Mouse (Mus musculus) midbrain, embryonic 16.5 days (tissue): ENCODE data around the gene Efhd2. TPM values are rescaled to one million over a fixed set of nuclear protein-coding genes. Genes with fewer than 3 reads are reported as not detected.

ENCODE experiments used
- ATAC-seq: fragments of 200-750 bp; cut with Nextera tagmentation; 2 replicates; pipeline ENCODE4 v1.8.0; 2017; ENCODE audit warnings: moderate TSS enrichment
- H3K27ac ChIP-seq: fragments of 300-500 bp; sonication (generic); 2 replicates; pipeline ENCODE4 v1.5.1; 2014; ENCODE audit warnings: mild to moderate bottlenecking, low read length, mixed read lengths
- H3K27me3 ChIP-seq: fragments of 300-500 bp; sonication (generic); 2 replicates; pipeline ENCODE4 v1.6.1; 2014; ENCODE audit warnings: low read depth, low read length, mixed read lengths; ENCODE audit not compliant: control insufficient read depth, insufficient read depth
- H3K36me3 ChIP-seq: fragments of 300-500 bp; sonication (generic); 2 replicates; pipeline ENCODE4 v1.6.1; 2014; ENCODE audit warnings: mild to moderate bottlenecking, low read length, moderate library complexity, mixed read lengths; ENCODE audit not compliant: control insufficient read depth, insufficient read depth
- H3K4me1 ChIP-seq: fragments of 300-500 bp; sonication (generic); 2 replicates; pipeline ENCODE4 v1.6.1; 2014; ENCODE audit warnings: mild to moderate bottlenecking, low read length, mixed read lengths; ENCODE audit not compliant: control insufficient read depth, insufficient read depth
- H3K4me2 ChIP-seq: fragments of 300-500 bp; sonication (generic); 2 replicates; pipeline ENCODE4 v1.6.1; 2014; ENCODE audit warnings: mild to moderate bottlenecking, low read length, mixed read lengths
- H3K4me3 ChIP-seq: fragments of 300-500 bp; sonication (generic); 2 replicates; pipeline ENCODE4 v1.5.1; 2014; ENCODE audit warnings: low read depth, mild to moderate bottlenecking, low read length, moderate library complexity, mixed read lengths
- H3K9ac ChIP-seq: fragments of 300-500 bp; sonication (generic); 2 replicates; pipeline ENCODE4 v1.6.1; 2014; ENCODE audit warnings: low read depth, low read length, mixed read lengths
- H3K9me3 ChIP-seq: fragments of 300-500 bp; sonication (generic); replicated peaks from 2 replicates; pipeline ENCODE4 v1.6.1; 2014; ENCODE audit warnings: mild to moderate bottlenecking, low read length, mixed read lengths; ENCODE audit not compliant: control insufficient read depth, poor library complexity, severe bottlenecking
- WGBS: fragments of 180-500 bp; shearing (Covaris S2); extraction: QIAGEN DNeasy Blood & Tissue Kit; methylation state at CpG from one replicate; pipeline ENCODE4 v1.1.7; 2014; 5-methylcytosine and 5-hydroxymethylcytosine counted together
- polyA plus RNA-seq: library from polyadenylated mRNA; unstranded; fragments of >200 nt; fragmentation: Nextera tagmentation; extraction: Ambion mirVana; gene quantifications from 2 replicates; pipeline ENCODE4 v1.2.1, GENCODE M21; 2015

Gene Efhd2
- polyA plus RNA-seq, 1 experiment from 2014 or later, result 67.4 TPM

DNA sequence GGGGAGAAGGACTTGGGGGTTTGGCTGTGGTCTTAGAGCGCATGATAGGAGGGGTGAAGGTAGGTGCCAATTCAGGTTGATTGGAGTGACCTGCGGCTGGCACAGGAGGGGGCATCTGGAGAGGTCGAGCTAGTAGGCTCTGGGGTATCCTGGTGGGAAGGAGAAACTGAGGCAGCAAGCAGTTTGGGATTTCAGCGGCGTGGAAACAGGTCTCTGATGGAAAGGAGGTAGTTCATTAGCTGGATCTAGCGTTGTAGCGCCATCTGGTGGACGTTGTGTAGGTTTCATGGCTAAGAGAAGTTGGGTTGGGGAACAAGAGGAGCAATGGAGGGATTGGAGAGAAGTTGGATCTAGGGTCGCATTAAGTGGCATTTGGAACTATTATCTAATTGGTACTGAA is 21.3 kb downstream of the Efhd2 start:
- Histone ChIP-seq H3K4me3 (no peak overlapping the region), H3K4me2 (no peak overlapping the region), H3K27ac (no peak overlapping the region), H3K4me1 (no peaks in the 10 kb centered on the region), H3K9me3 (no peaks in the 10 kb centered on the region), H3K27me3 (no peaks in the 10 kb centered on the region), H3K36me3 (no peaks in the 10 kb centered on the region), H3K9ac (no peak overlapping the region)
- WGBS, result 76% methylated on average over 9 of the region's 9 CpGs
- ATAC-seq, result no peak

DNA sequence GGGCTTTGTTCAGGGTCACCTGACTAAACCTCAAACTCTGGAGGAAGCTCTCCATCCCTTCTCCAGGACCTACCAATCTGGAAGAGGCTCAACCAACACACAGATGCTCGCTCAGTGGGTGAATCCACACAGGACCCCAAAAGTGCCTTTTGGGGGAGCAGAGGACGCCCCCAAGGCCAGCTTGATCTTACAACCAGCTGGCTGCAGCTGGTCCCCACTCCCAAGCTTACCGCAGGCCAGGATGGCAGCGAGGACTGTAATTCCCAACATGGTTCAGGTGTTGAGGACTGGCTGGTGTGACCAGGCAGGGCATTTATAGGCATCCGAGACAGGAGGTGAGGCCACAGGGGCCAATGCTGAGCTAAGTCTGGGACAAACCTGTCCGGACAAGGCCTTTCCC is 28.7 kb downstream of the Efhd2 start, which contains the start of gene Ctrc:
Ctrc (minus strand) TSS at position 361 of the 400 bp plus-strand sequence.
- H3K4me2 ChIP-seq, result no peak within 1 kb of the TSS
- H3K4me1 ChIP-seq, result no peaks in the 10 kb centered on the region
- H3K9me3 ChIP-seq, result no peaks in the 10 kb centered on the region
- H3K36me3 ChIP-seq, result no peaks in the 10 kb centered on the region
- 82% methylated on average over 6 of the region's 6 CpGs for WGBS
- no peak within 1 kb of the TSS for H3K27ac ChIP-seq
- no peak for ATAC-seq
- H3K27me3 ChIP-seq, result no peaks in the 10 kb centered on the region
- H3K4me3 ChIP-seq, result no peak within 1 kb of the TSS
- H3K9ac ChIP-seq, result no peak within 1 kb of the TSS

DNA sequence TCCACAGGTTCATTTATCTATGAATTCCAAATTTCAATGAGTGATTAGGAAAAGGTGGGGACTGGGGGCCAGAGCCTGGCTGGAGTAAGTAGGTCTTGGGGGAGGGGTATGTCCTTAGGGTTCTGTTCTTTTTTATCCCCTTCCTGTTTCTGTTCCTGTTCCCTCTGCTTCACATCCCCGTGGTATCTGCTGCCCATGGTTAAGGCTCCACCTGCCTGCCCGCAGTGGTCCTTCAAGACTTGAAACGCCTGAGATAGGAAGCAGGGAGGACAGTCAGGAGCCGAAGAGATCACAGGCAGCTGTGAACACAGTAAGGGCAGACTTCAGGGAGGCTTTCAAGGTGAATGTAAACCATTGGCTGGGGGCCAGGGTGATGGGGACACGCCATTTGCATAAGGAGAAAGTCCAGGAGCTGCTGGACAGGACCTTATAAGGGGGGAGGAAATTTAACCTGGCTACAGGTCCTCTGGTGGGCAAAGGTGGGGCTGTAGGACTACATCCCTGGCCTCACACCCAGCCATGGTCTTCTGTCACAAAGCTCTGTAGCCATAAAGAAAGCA is 40.1 kb downstream of the Efhd2 start:
- Histone ChIP-seq H3K27ac (no peak overlapping the region), H3K4me3 (no peak overlapping the region), H3K36me3 (no peaks in the 10 kb centered on the region), H3K4me1 (no peaks in the 10 kb centered on the region), H3K9me3 (no peaks in the 10 kb centered on the region), H3K27me3 (no peaks in the 10 kb centered on the region), H3K4me2 (no peak overlapping the region), H3K9ac (no peak overlapping the region)
- ATAC-seq, result no peak
- 63% methylated on average over 5 of the region's 5 CpGs for WGBS

DNA sequence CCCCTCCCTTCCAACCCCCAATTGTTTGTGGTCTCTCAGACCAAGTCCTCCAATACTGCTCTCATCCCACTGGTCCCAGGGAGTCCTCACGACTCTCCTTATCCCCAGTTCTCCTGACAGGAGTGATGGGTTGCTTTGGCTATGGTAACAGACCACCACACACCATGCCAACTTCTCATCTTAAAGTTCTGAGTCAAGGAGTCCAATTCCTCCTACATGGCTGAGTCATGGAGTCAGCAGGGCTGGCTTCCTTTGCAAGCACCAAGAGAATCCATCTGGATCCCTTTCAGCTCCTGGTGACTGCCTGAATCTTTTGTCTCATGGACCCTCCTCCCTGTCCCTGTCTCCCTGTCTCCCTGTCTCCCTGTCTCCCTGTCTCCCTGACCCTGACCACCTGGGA is 40.8 kb downstream of the Efhd2 start:
- Histone ChIP-seq H3K9me3 (no peaks in the 10 kb centered on the region), H3K4me2 (no peak overlapping the region), H3K27me3 (no peaks in the 10 kb centered on the region), H3K9ac (no peak overlapping the region), H3K27ac (no peak overlapping the region), H3K4me3 (no peak overlapping the region), H3K36me3 (no peaks in the 10 kb centered on the region), H3K4me1 (no peaks in the 10 kb centered on the region)
- ATAC-seq, result no peak
- WGBS, result 50% methylated on average over 1 of the region's 1 CpGs

GRCm38 (mm10) chr4:141831361-141831760 is 43.4 kb downstream of the Efhd2 start:
- H3K9ac ChIP-seq, result no peak overlapping the region
- no peak overlapping the region for H3K4me3 ChIP-seq
- 84% methylated on average over 7 of the region's 7 CpGs for WGBS
- ATAC-seq, result no peak
- no peaks in the 10 kb centered on the region for H3K9me3 ChIP-seq
- no peak overlapping the region for H3K27ac ChIP-seq
- H3K27me3 ChIP-seq, result no peaks in the 10 kb centered on the region
- no peak overlapping the region for H3K4me2 ChIP-seq
- no peaks in the 10 kb centered on the region for H3K36me3 ChIP-seq
- H3K4me1 ChIP-seq, result no peaks in the 10 kb centered on the region

- WGBS, result 48% methylated on average over 11 of the region's 11 CpGs
- H3K36me3 ChIP-seq, result no peaks in the 10 kb centered on the region
- ATAC-seq, result no peak
- no peaks in the 10 kb centered on the region for H3K9me3 ChIP-seq
- no peaks in the 10 kb centered on the region for H3K4me1 ChIP-seq
- H3K4me2 ChIP-seq, result no peak overlapping the region
- no peak overlapping the region for H3K9ac ChIP-seq
- no peak overlapping the region for H3K4me3 ChIP-seq
- H3K27ac ChIP-seq, result no peak overlapping the region
- no peaks in the 10 kb centered on the region for H3K27me3 ChIP-seq
These were observed 44.3 kb downstream of the Efhd2 start for GRCm38 (mm10) chr4:141830381-141830780.

GRCm38 (mm10) chr4:141828177-141828576 is 46.5 kb downstream of the Efhd2 start:
- Histone ChIP-seq H3K9me3 (no peaks in the 10 kb centered on the region), H3K27ac (no peak overlapping the region), H3K9ac (no peak overlapping the region), H3K36me3 (no peaks in the 10 kb centered on the region), H3K4me3 (no peak overlapping the region), H3K4me1 (no peaks in the 10 kb centered on the region), H3K4me2 (no peak overlapping the region), H3K27me3 (no peaks in the 10 kb centered on the region)
- 76% methylated on average over 4 of the region's 4 CpGs for WGBS
- no peak for ATAC-seq

DNA sequence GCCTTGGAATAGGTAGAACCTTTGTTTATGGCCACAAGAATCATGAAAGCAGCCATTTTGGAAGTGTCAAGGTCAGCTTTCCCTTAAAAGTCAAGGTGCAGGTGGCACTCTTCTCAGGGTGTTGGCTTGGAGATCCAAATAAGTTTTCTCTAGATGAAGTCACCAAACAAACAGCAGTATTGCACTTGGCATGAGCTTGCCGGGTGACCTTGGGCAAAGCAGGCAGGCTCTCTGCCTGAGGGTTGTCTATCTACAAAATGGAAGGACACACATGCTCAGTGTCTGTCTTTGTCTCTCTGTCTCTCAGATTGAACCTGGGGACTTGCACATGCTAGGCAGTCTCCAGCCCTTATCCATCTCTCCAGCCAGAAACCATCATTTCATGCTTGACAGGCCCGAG is 47.3 kb downstream of the Efhd2 start:
- H3K27me3 ChIP-seq, result no peaks in the 10 kb centered on the region

DNA sequence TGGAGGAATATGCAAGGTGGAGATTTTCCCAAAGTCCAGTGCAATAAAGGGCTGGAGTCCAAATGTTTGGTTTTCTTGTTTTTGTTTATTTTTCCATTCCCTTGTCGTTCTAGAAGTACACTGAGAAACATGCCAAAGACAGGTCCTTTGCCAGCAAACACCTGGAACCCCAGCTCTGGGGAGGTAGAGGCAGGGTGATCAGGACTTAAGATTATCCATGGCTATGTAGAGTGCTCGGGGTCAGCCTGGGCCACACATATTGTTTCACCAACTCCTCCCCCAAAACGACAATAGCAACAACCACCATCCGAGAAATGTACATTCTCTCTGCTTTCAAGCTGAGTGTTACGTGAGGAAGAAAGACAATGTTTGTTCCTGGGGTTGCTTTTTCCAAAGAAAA is 48.7 kb downstream of the Efhd2 start, which contains the start of gene Cela2a:
Cela2a (minus strand) TSS at position 101 of the 400 bp plus-strand sequence.
- H3K4me3 ChIP-seq, result no peak within 1 kb of the TSS
- H3K4me2 ChIP-seq, result no peak within 1 kb of the TSS
- no peaks in the 10 kb centered on the region for H3K4me1 ChIP-seq
- H3K9me3 ChIP-seq, result no peaks in the 10 kb centered on the region
- 63% methylated on average over 5 of the region's 5 CpGs for WGBS
- H3K36me3 ChIP-seq, result no peaks in the 10 kb centered on the region
- no peak within 1 kb of the TSS for H3K27ac ChIP-seq
- no peaks in the 10 kb centered on the region for H3K27me3 ChIP-seq
- no peak for ATAC-seq
- H3K9ac ChIP-seq, result no peak within 1 kb of the TSS

More for the DNA sequence above, 47.3 kb downstream of the Efhd2 start:
- Histone ChIP-seq H3K9me3 (no peaks in the 10 kb centered on the region), H3K4me2 (no peak overlapping the region), H3K4me3 (no peak overlapping the region), H3K9ac (no peak overlapping the region), H3K27ac (no peak overlapping the region), H3K36me3 (no peaks in the 10 kb centered on the region), H3K4me1 (no peaks in the 10 kb centered on the region)
- ATAC-seq, result no peak
- WGBS, result 94% methylated on average over 2 of the region's 2 CpGs
